Mouse (Mus musculus) MEL (cell line): Measurements from ENCODE around the gene Atp10b. TPM values are rescaled to one million over a fixed set of nuclear protein-coding genes. Genes with fewer than 3 reads are reported as not detected.

ENCODE experiments used
- DNase-seq: peaks from one replicate; pipeline ENCODE4 v3.0.0; 2011; ENCODE audit warnings: low read depth, low spot score
- H3K27ac ChIP-seq: 2 replicates; pipeline ENCODE4 v1.5.1; 2012; ENCODE audit warnings: low read depth, mild to moderate bottlenecking, control low read depth, low read length, moderate library complexity; ENCODE audit not compliant: control insufficient read depth
- H3K27me3 ChIP-seq, 2 experiments: fragments of 150-350 bp in 1 of 2; sonication (generic) in 1 of 2; 2 replicates each; pipeline ENCODE4 v1.6.1; 2012; ENCODE audit warnings: low read length in 2 of 2, mild to moderate bottlenecking in 2 of 2, improper control_type of control experiment in 1 of 2, moderate library complexity in 1 of 2; ENCODE audit not compliant: insufficient read depth in 2 of 2, control insufficient read depth in 1 of 2
- H3K36me3 ChIP-seq, 2 experiments: 2 replicates each; pipeline ENCODE4 v1.6.1; 2012 to 2014; ENCODE audit warnings: low read length in 2 of 2, improper control_type of control experiment in 1 of 2, inconsistent platforms in 1 of 2, mild to moderate bottlenecking in 1 of 2; ENCODE audit not compliant: insufficient read depth in 2 of 2, control insufficient read depth in 1 of 2
- H3K4me1 ChIP-seq, 2 experiments: fragments of 150-350 bp in 1 of 2; sonication (generic) in 1 of 2; 2 replicates each; pipeline ENCODE4 v1.6.1; 2012; ENCODE audit warnings: low read length in 2 of 2, improper control_type of control experiment in 1 of 2, mild to moderate bottlenecking in 1 of 2; ENCODE audit not compliant: insufficient read depth in 2 of 2, control insufficient read depth in 1 of 2
- H3K4me3 ChIP-seq, 2 experiments: fragments of 150-350 bp in 1 of 2; sonication (generic) in 1 of 2; 2 replicates each; pipeline ENCODE4 v1.5.1; 2012; ENCODE audit warnings: low read depth in 2 of 2, low read length in 2 of 2, mild to moderate bottlenecking in 2 of 2, moderate library complexity in 2 of 2, control low read depth in 1 of 2, improper control_type of control experiment in 1 of 2; ENCODE audit not compliant: control insufficient read depth in 1 of 2, insufficient read depth in 1 of 2
- H3K79me2 ChIP-seq: 2 replicates; pipeline ENCODE4 v1.6.1; 2012; ENCODE audit warnings: mild to moderate bottlenecking, low read length, moderate library complexity; ENCODE audit not compliant: control insufficient read depth, poor library complexity, insufficient read depth
- H3K9ac ChIP-seq: 2 replicates; pipeline ENCODE4 v1.6.1; 2012; ENCODE audit warnings: low read depth, mild to moderate bottlenecking, control low read depth, low read length, moderate library complexity; ENCODE audit not compliant: control insufficient read depth, poor library complexity, severe bottlenecking
- H3K9me3 ChIP-seq: fragments of 150-350 bp; sonication (generic); replicated peaks from 2 replicates; pipeline ENCODE4 v1.6.1; 2012; ENCODE audit warnings: mild to moderate bottlenecking, low read length, improper control_type of control experiment, moderate library complexity; ENCODE audit not compliant: insufficient read depth
- BHLHE40 ChIP-seq: IDR thresholded peaks from 2 replicates; pipeline ENCODE4 v1.6.1; 2012; ENCODE audit warnings: low read depth, mild to moderate bottlenecking, inconsistent platforms, low read length, improper control_type of control experiment, borderline replicate concordance
- CHD1 ChIP-seq: IDR thresholded peaks from 2 replicates; pipeline ENCODE4 v1.6.1; 2012; ENCODE audit warnings: low read depth, mild to moderate bottlenecking, inconsistent platforms, low read length, improper control_type of control experiment
- CHD2 ChIP-seq: IDR thresholded peaks from 2 replicates; pipeline ENCODE4 v1.6.1; 2011; ENCODE audit warnings: low read length, improper control_type of control experiment
- EP300 ChIP-seq, 2 experiments: IDR thresholded peaks; 2 replicates each; pipeline ENCODE4 v1.6.1; 2011; ENCODE audit warnings: improper control_type of control experiment in 2 of 2, low read length in 2 of 2, low read depth in 1 of 2, mild to moderate bottlenecking in 1 of 2
- GATA1 ChIP-seq: IDR thresholded peaks from 2 replicates; pipeline ENCODE4 v1.6.1; 2011; ENCODE audit warnings: low read depth, low read length, improper control_type of control experiment
- HCFC1 ChIP-seq: IDR thresholded peaks from 2 replicates; pipeline ENCODE4 v1.6.1; 2012; ENCODE audit warnings: low read depth, mild to moderate bottlenecking, inconsistent platforms, low read length, improper control_type of control experiment, moderate library complexity
- JUND ChIP-seq: IDR thresholded peaks from 2 replicates; pipeline ENCODE4 v1.6.1; 2011; ENCODE audit warnings: low read depth, mild to moderate bottlenecking, improper control_type of control experiment, low read length
- MAFK ChIP-seq: IDR thresholded peaks from 2 replicates; pipeline ENCODE4 v1.6.1; 2011; ENCODE audit warnings: low read depth, mild to moderate bottlenecking, low read length, improper control_type of control experiment, borderline replicate concordance
- MAX ChIP-seq: IDR thresholded peaks from 2 replicates; pipeline ENCODE4 v1.6.1; 2011; ENCODE audit warnings: low read length, improper control_type of control experiment
- MEF2A ChIP-seq: IDR thresholded peaks from 2 replicates; pipeline ENCODE4 v1.6.1; 2014; ENCODE audit warnings: low read depth, mild to moderate bottlenecking, inconsistent platforms, low read length, improper control_type of control experiment; ENCODE audit not compliant: poor library complexity, insufficient replicate concordance, severe bottlenecking; ENCODE audit errors: extremely low read depth
- MXI1 ChIP-seq: IDR thresholded peaks from 2 replicates; pipeline ENCODE4 v1.6.1; 2011; ENCODE audit warnings: mild to moderate bottlenecking, low read depth, low read length, improper control_type of control experiment
- NELFE ChIP-seq: IDR thresholded peaks from 2 replicates; pipeline ENCODE4 v1.6.1; 2011; ENCODE audit warnings: low read depth, low read length, improper control_type of control experiment
- NRF1 ChIP-seq: IDR thresholded peaks from 2 replicates; pipeline ENCODE4 v1.6.1; 2014; ENCODE audit warnings: low read depth, mild to moderate bottlenecking, inconsistent platforms, low read length, improper control_type of control experiment, moderate library complexity; ENCODE audit not compliant: poor library complexity, insufficient read depth, severe bottlenecking
- POLR2A ChIP-seq, 2 experiments: IDR thresholded peaks; 2 replicates each; pipeline ENCODE4 v1.6.1; 2011 to 2012; ENCODE audit warnings: low read length in 2 of 2, mild to moderate bottlenecking in 2 of 2, control low read depth in 1 of 2, improper control_type of control experiment in 1 of 2, low read depth in 1 of 2, moderate library complexity in 1 of 2; ENCODE audit not compliant: control insufficient read depth in 1 of 2, insufficient read depth in 1 of 2, poor library complexity in 1 of 2
- POLR2AphosphoS5 ChIP-seq: IDR thresholded peaks from 2 replicates; pipeline ENCODE4 v1.6.1; 2012; ENCODE audit warnings: low read depth, borderline replicate concordance, mild to moderate bottlenecking, inconsistent platforms, low read length, moderate library complexity, mixed read lengths
- RAD21 ChIP-seq: IDR thresholded peaks from 2 replicates; pipeline ENCODE4 v1.6.1; 2011; ENCODE audit warnings: mild to moderate bottlenecking, low read depth, low read length, improper control_type of control experiment
- RCOR1 ChIP-seq: IDR thresholded peaks from 2 replicates; pipeline ENCODE4 v1.6.1; 2012; ENCODE audit warnings: low read depth, mild to moderate bottlenecking, inconsistent platforms, low read length, improper control_type of control experiment
- SIN3A ChIP-seq: IDR thresholded peaks from 2 replicates; pipeline ENCODE4 v1.6.1; 2012; ENCODE audit warnings: low read length, improper control_type of control experiment, inconsistent platforms
- SMC3 ChIP-seq: IDR thresholded peaks from 2 replicates; pipeline ENCODE4 v1.6.1; 2011; ENCODE audit warnings: low read depth, low read length, improper control_type of control experiment
- TAL1 ChIP-seq: IDR thresholded peaks from 2 replicates; pipeline ENCODE4 v1.6.1; 2012; ENCODE audit warnings: mild to moderate bottlenecking, inconsistent platforms, low read length, moderate library complexity, mixed read lengths
- TBP ChIP-seq: IDR thresholded peaks from 2 replicates; pipeline ENCODE4 v1.8.0; 2011; ENCODE audit warnings: low read depth, low read length, improper control_type of control experiment
- USF1 ChIP-seq: IDR thresholded peaks from 2 replicates; pipeline ENCODE4 v1.6.1; 2014; ENCODE audit warnings: low read depth, mild to moderate bottlenecking, inconsistent platforms, low read length, improper control_type of control experiment, moderate library complexity
- USF2 ChIP-seq, 2 experiments: IDR thresholded peaks; 2 replicates each; pipeline ENCODE4 v1.6.1; 2011 to 2012; ENCODE audit warnings: improper control_type of control experiment in 2 of 2, low read length in 2 of 2, borderline replicate concordance in 1 of 2, inconsistent platforms in 1 of 2, low read depth in 1 of 2, mild to moderate bottlenecking in 1 of 2; ENCODE audit not compliant: insufficient read depth in 1 of 2
- ZC3H11A ChIP-seq: IDR thresholded peaks from 2 replicates; pipeline ENCODE4 v1.6.1; 2012; ENCODE audit warnings: low read depth, mild to moderate bottlenecking, inconsistent platforms, low read length, improper control_type of control experiment
- ZKSCAN1 ChIP-seq: IDR thresholded peaks from 2 replicates; pipeline ENCODE4 v1.6.1; 2012; ENCODE audit warnings: low read depth, mild to moderate bottlenecking, inconsistent platforms, low read length, improper control_type of control experiment, moderate library complexity
- ZMIZ1 ChIP-seq: IDR thresholded peaks from 2 replicates; pipeline ENCODE4 v1.6.1; 2012; ENCODE audit warnings: low read depth, mild to moderate bottlenecking, inconsistent platforms, low read length, improper control_type of control experiment, moderate library complexity
- polyA plus RNA-seq, 2 experiments: library from polyadenylated mRNA; stranded (reverse) in 1 of 2; unstranded in 1 of 2; fragments of >175 nt in 1 of 2; fragments of >200 nt in 1 of 2; gene quantifications; 2 replicates each; pipeline versions ENCODE4 v1.2.1 to v1.2.4; 2012; ENCODE audit warnings: low replicate concordance in 2 of 2, low read depth in 1 of 2; ENCODE audit not compliant: insufficient read length in 2 of 2, insufficient read depth in 1 of 2, missing spikeins in 1 of 2
- total RNA-seq: library from RNA; depleted of rRNA; stranded (reverse); fragments of 300-350 nt; gene quantifications from 2 replicates; pipeline ENCODE4 v1.2.3, GENCODE M21; 2012

The Atp10b gene
- total and polyA plus RNA-seq, 3 experiments, result not detected

DNA sequence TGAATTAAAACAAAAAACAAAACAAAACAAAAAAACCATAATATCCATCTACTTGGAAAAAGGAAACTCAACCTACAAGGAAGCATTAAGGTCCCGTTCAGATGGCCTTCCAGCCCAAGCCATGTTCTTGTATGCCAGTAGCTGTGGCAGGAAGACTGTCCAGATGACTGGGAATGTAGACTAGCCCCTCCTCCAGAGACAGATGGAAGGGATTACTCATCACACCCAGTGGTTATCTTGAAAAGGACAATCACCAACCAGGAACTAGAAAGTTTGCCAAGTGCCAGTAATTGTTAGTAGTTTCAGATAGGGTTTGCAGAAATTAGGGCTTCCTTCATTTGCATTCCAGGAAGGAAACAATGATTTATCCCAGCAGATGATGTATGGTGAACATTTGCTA lies 33.1 kb downstream of the Atp10b start:
- DNase-seq, result no peak
- no peaks in the 10 kb centered on the region for H3K9me3 ChIP-seq

DNA sequence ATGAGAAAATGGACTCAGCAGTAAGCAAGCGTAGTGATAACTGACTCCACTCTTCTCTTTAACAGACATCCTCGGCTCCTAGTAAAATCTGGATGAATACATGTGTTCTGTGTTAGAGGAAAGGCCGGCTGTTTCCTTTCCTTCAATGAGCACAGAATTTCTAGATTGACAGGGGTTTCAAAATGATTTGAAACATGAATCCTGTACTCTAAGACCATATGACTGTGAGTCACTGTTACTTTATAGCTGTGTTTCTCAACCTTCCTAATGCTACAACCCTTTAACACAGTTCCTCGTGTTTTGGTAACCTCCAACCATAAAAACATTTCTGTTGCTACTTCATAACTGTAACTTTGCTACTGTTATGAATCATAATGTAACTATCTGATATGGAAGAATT lies 33.8 kb downstream of the Atp10b start:
- Histone ChIP-seq H3K4me1 (no peaks in the 10 kb centered on the region), H3K27me3 (no peaks in the 10 kb centered on the region), H3K36me3 (no peaks in the 10 kb centered on the region), H3K27ac (no peak overlapping the region), H3K9ac (no peak overlapping the region), H3K79me2 (no peaks in the 10 kb centered on the region), H3K9me3 (no peaks in the 10 kb centered on the region), H3K4me3 (no peak overlapping the region)
- DNase-seq, result no peak
- TF ChIP-seq MEF2A (no peak), USF2 (IDR thresholded peaks at IDR 0.05; ENCODE audit: borderline replicate concordance in 1 of 2, insufficient read depth in 1 of 2, low read depth in 1 of 2, low read length in 2 of 2) (no peak), CHD1 (no peak), JUND (no peak), NELFE (no peak), MXI1 (no peak), USF1 (no peak), SIN3A (no peak), ZMIZ1 (no peak), SMC3 (no peak), ZKSCAN1 (no peak), MAX (no peak), MAFK (no peak), POLR2AphosphoS5 (no peak)

More for the DNA sequence above, 33.1 kb downstream of the Atp10b start:
- no peak overlapping the region for H3K9ac ChIP-seq
- no peak for TF ChIP-seq POLR2AphosphoS5
- TF ChIP-seq TBP, result no peak
- no peak for TF ChIP-seq NRF1
- no peak for TF ChIP-seq ZKSCAN1
- no peak for TF ChIP-seq CHD1
- no peak for TF ChIP-seq BHLHE40
- no peak for TF ChIP-seq USF2 (IDR thresholded peaks at IDR 0.05; ENCODE audit: borderline replicate concordance in 1 of 2, insufficient read depth in 1 of 2, low read depth in 1 of 2, low read length in 2 of 2)
- TF ChIP-seq EP300 (IDR thresholded peaks at IDR 0.05; ENCODE audit: low read depth in 1 of 2, low read length in 2 of 2), result no peak
- no peak for TF ChIP-seq TAL1
- TF ChIP-seq SMC3, result no peak
- no peak for TF ChIP-seq RAD21
- no peak for TF ChIP-seq MAFK
- TF ChIP-seq POLR2A (IDR thresholded peaks at IDR 0.05; ENCODE audit: control insufficient read depth in 1 of 2, insufficient read depth in 1 of 2, low read depth in 1 of 2, low read length in 2 of 2, poor library complexity in 1 of 2), result no peak
- TF ChIP-seq GATA1, result no peak
- no peak for TF ChIP-seq HCFC1
- TF ChIP-seq CHD2, result no peak
- TF ChIP-seq RCOR1, result no peak
- TF ChIP-seq ZC3H11A, result no peak
- TF ChIP-seq, all 39 proteins: peak for 0
- Histone ChIP-seq H3K27me3 (no peaks in the 10 kb centered on the region), H3K27ac (no peak overlapping the region), H3K79me2 (no peaks in the 10 kb centered on the region), H3K4me1 (no peaks in the 10 kb centered on the region), H3K4me3 (no peak overlapping the region), H3K36me3 (no peaks in the 10 kb centered on the region)
